Mouse (Mus musculus) heart, postnatal 36 days (tissue): ENCODE measurements around the gene Kcnn1. TPM values are rescaled to one million over a fixed set of nuclear protein-coding genes. Genes with fewer than 3 reads are reported as not detected.
A peak's percentile ranks its signal among the peaks of the same experiment; 100 is the strongest.

Source experiments
- DNase-seq, 2 experiments: peaks; one replicate each; pipeline ENCODE4 v3.0.0; 2021 to 2022
- intact Hi-C: fragments of 180-260 bp; cut with DNase I; formaldehyde crosslinking; loops from one replicate; pipeline ENCODE4 v1.15.1; 2025
- total RNA-seq, 2 experiments: library from RNA; stranded (reverse); gene quantifications; 2 replicates each; pipeline ENCODE4 v1.2.3; 2021

The Kcnn1 gene
- total RNA-seq, 2 experiments from 2014 or later: 10.4 to 13.6 TPM

GRCm38 (mm10) chr8:70869601-70870041 is 6.6 kb upstream of the Kcnn1 start:
- intact Hi-C loops: loop anchor here (1.0 kb wide), 1 partner anchor 25 kb away; no protein-coding TSS in a partner anchor
- peak; percentile 77 to 78 for DNase-seq

GRCm38 (mm10) chr8:70869199-70869571 is 6.1 kb upstream of the Kcnn1 start:
- intact Hi-C loops: loop anchor here (1.0 kb wide), 1 partner anchor 25 kb away; no protein-coding TSS in a partner anchor
- no peak for DNase-seq

GRCm38 (mm10) chr8:70868559-70869198 is 5.6 kb upstream of the Kcnn1 start:
- intact Hi-C loops: loop anchor here (1.0 kb wide), 1 partner anchor 24 kb away; no protein-coding TSS in a partner anchor
- DNase-seq: no peak

- DNase-seq: no peak
- intact Hi-C loops: loop anchor here (2.0 kb wide), 1 partner anchor 46 kb away; no protein-coding TSS in a partner anchor
Measured at GRCm38 (mm10) chr8:70866566-70866965, 3.5 kb upstream of the Kcnn1 start.

GRCm38 (mm10) chr8:70866001-70866520 is 3.0 kb upstream of the Kcnn1 start:
- intact Hi-C loops: loop anchor here (2.0 kb wide), 1 partner anchor 45 kb away; no protein-coding TSS in a partner anchor
- DNase-seq: no peak

- peak; percentile 97 to 100 for DNase-seq
- intact Hi-C loops: no loop called here
Measured at GRCm38 (mm10) chr8:70865350-70866000, 2.4 kb upstream of the Kcnn1 start.

- DNase-seq: peak; percentile 35 to 50
- intact Hi-C loops: no loop called here
Measured at GRCm38 (mm10) chr8:70864712-70865221, 1.7 kb upstream of the Kcnn1 start.

- intact Hi-C loops: no loop called here
Measured at GRCm38 (mm10) chr8:70863956-70864711, 1.1 kb upstream of the Kcnn1 start.

GRCm38 (mm10) chr8:70857516-70857915 is 5.5 kb downstream of the Kcnn1 start:
- intact Hi-C loops: no loop called here
- no peak for DNase-seq

More at GRCm38 (mm10) chr8:70863956-70864711, 1.1 kb upstream of the Kcnn1 start:
- peak; percentile 36 to 37 for DNase-seq

- DNase-seq: peak; percentile 62 to 75
- intact Hi-C loops: no loop called here
Measured at GRCm38 (mm10) chr8:70856541-70857197, 6.4 kb downstream of the Kcnn1 start.

- intact Hi-C loops: no loop called here
- DNase-seq: no peak
Measured at GRCm38 (mm10) chr8:70856028-70856427, 7.0 kb downstream of the Kcnn1 start.

- no peak for DNase-seq
- intact Hi-C loops: no loop called here
Measured at GRCm38 (mm10) chr8:70853863-70854262, 9.2 kb downstream of the Kcnn1 start.

- no peak for DNase-seq
- intact Hi-C loops: no loop called here
Measured at GRCm38 (mm10) chr8:70852595-70853231, 10.3 kb downstream of the Kcnn1 start.

- intact Hi-C loops: no loop called here
- DNase-seq: no peak
Measured at GRCm38 (mm10) chr8:70851837-70852236, 11.2 kb downstream of the Kcnn1 start.

- intact Hi-C loops: no loop called here
- no peak for DNase-seq
Measured at GRCm38 (mm10) chr8:70850947-70851346, 12.1 kb downstream of the Kcnn1 start.

- intact Hi-C loops: no loop called here
Measured at GRCm38 (mm10) chr8:70850132-70850845, 12.8 kb downstream of the Kcnn1 start.

GRCm38 (mm10) chr8:70849333-70849990 is 13.6 kb downstream of the Kcnn1 start:
- peak; percentile 45 to 62 for DNase-seq
- intact Hi-C loops: no loop called here

More at GRCm38 (mm10) chr8:70850132-70850845, 12.8 kb downstream of the Kcnn1 start:
- no peak for DNase-seq

GRCm38 (mm10) chr8:70846371-70847154 is 16.5 kb downstream of the Kcnn1 start:
- DNase-seq: no peak
- intact Hi-C loops: no loop called here
